Mouse (Mus musculus): Measurements from ENCODE around the gene Pnrc1.
"Not testable (repeated sequence)": the region's sequence is repeated elsewhere in the genome, so short reads cannot be mapped to it uniquely, and the experiment has no call there.

The Pnrc1 gene

GRCm38 (mm10) chr4:33290002-33290401, at the start of gene Pnrc1:
Gene Pnrc1, minus strand, starts transcription at chr4:33290163.
- peak; percentile 28 to 35 for DNase-seq (ENCODE audit: low spot score in 2 of 2)

- no peak for DNase-seq (ENCODE audit: low spot score in 2 of 2)
Observed at GRCm38 (mm10) chr4:33337999-33338398, 48.0 kb upstream of the Pnrc1 start.

- no peak for DNase-seq (ENCODE audit: low spot score in 2 of 2)
Observed at GRCm38 (mm10) chr4:33332956-33333455, 43.0 kb upstream of the Pnrc1 start.

- DNase-seq (ENCODE audit: low spot score in 2 of 2) = no peak
Observed at GRCm38 (mm10) chr4:33331147-33331546, 41.2 kb upstream of the Pnrc1 start.

GRCm38 (mm10) chr4:33315840-33316239, 25.9 kb upstream of the Pnrc1 start:
- no peak for DNase-seq (ENCODE audit: low spot score in 2 of 2)

GRCm38 (mm10) chr4:33314150-33314549, 24.2 kb upstream of the Pnrc1 start:
- not testable (repeated sequence) for DNase-seq (ENCODE audit: low spot score in 2 of 2)

- DNase-seq (ENCODE audit: low spot score in 2 of 2) = no peak
Observed at GRCm38 (mm10) chr4:33310840-33311437, 21.0 kb upstream of the Pnrc1 start.

- peak; percentile 97 to 98 for DNase-seq (ENCODE audit: low spot score in 2 of 2)
Observed at GRCm38 (mm10) chr4:33309764-33310757, 20.1 kb upstream of the Pnrc1 start, which contains the start of gene Rngtt. Gene Rngtt, plus strand, starts transcription at chr4:33310311.

GRCm38 (mm10) chr4:33307146-33307545, 17.2 kb upstream of the Pnrc1 start:
- DNase-seq (ENCODE audit: low spot score in 2 of 2) = no peak

- DNase-seq (ENCODE audit: low spot score in 2 of 2) = no peak
Observed at GRCm38 (mm10) chr4:33303057-33303456, 13.1 kb upstream of the Pnrc1 start.

- not testable (repeated sequence) for DNase-seq (ENCODE audit: low spot score in 2 of 2)
Observed at GRCm38 (mm10) chr4:33300891-33301665, 11.1 kb upstream of the Pnrc1 start.

GRCm38 (mm10) chr4:33292409-33293370, 2.7 kb upstream of the Pnrc1 start:
- DNase-seq (ENCODE audit: low spot score in 2 of 2) = peak; percentile 50 to 62

GRCm38 (mm10) chr4:33290878-33291277, 915 bp upstream of the Pnrc1 start:
- peak in 1 of 2 experiments; percentile 12 for DNase-seq (ENCODE audit: low spot score in 2 of 2)

GRCm38 (mm10) chr4:33289106-33289650, 785 bp downstream of the Pnrc1 start:
- no peak for DNase-seq (ENCODE audit: low spot score in 2 of 2)

GRCm38 (mm10) chr4:33285448-33285847, 4.5 kb downstream of the Pnrc1 start:
- no peak for DNase-seq (ENCODE audit: low spot score in 2 of 2)

GRCm38 (mm10) chr4:33284083-33284880, 5.7 kb downstream of the Pnrc1 start:
- DNase-seq (ENCODE audit: low spot score in 2 of 2) = no peak

GRCm38 (mm10) chr4:33281891-33282685, 7.9 kb downstream of the Pnrc1 start:
- DNase-seq (ENCODE audit: low spot score in 2 of 2) = peak in 1 of 2 experiments; percentile 18

- DNase-seq (ENCODE audit: low spot score in 2 of 2) = no peak
Observed at GRCm38 (mm10) chr4:33273437-33273836, 16.5 kb downstream of the Pnrc1 start.

All from spleen, postnatal 36 days (tissue).